Mouse (Mus musculus) spleen, adult 2 months (tissue): ENCODE results near the gene Man2b2. TPM values are rescaled to one million over a fixed set of nuclear protein-coding genes. Genes with fewer than 3 reads are reported as not detected.

ENCODE experiments used
- DNase-seq, 2 experiments: peaks; one replicate each; pipeline versions ENCODE4 v3.0.0 to v3.0.0-alpha.2; 2012 to 2021; ENCODE audit warnings: low spot score in 2 of 2, low read depth in 1 of 2
- H3K27ac ChIP-seq: fragments of 200-500 bp; 2 replicates; pipeline ENCODE4 v1.5.1; 2012; ENCODE audit warnings: low read length, inconsistent platforms; ENCODE audit not compliant: insufficient read depth
- H3K27me3 ChIP-seq: fragments of 200-500 bp; 2 replicates; pipeline ENCODE4 v1.6.1; 2012; ENCODE audit warnings: mild to moderate bottlenecking, moderate library complexity, low read length, inconsistent platforms; ENCODE audit not compliant: control insufficient read depth, insufficient read depth
- H3K36me3 ChIP-seq: fragments of 200-500 bp; 2 replicates; pipeline ENCODE4 v1.6.1; 2012; ENCODE audit warnings: mild to moderate bottlenecking, low read length, inconsistent platforms; ENCODE audit not compliant: control insufficient read depth, insufficient read depth
- H3K4me1 ChIP-seq: fragments of 200-500 bp; 2 replicates; pipeline ENCODE4 v1.6.1; 2011; ENCODE audit warnings: inconsistent platforms; ENCODE audit not compliant: control insufficient read depth, insufficient read depth, insufficient read length
- H3K4me3 ChIP-seq: fragments of 200-500 bp; 2 replicates; pipeline ENCODE4 v1.5.1; 2011; ENCODE audit warnings: mild to moderate bottlenecking, inconsistent platforms; ENCODE audit not compliant: insufficient read depth, insufficient read length; ENCODE audit errors: extremely low read depth
- CTCF ChIP-seq: fragments of 200-500 bp; IDR thresholded peaks from 2 replicates; pipeline ENCODE4 v1.5.1; 2011; ENCODE audit warnings: mild to moderate bottlenecking, inconsistent platforms; ENCODE audit not compliant: insufficient read depth, insufficient read length, insufficient replicate concordance; ENCODE audit errors: extremely low read depth
- POLR2A ChIP-seq: fragments of 200-500 bp; IDR thresholded peaks from 2 replicates; pipeline ENCODE4 v1.6.1; 2011; ENCODE audit warnings: low read depth, low read length, inconsistent platforms
- WGBS: fragments of 180-500 bp; shearing (Covaris S2); methylation state at CpG from one replicate; pipeline ENCODE4 v1.1.7; 2018; 5-methylcytosine and 5-hydroxymethylcytosine counted together
- polyA plus RNA-seq: library from polyadenylated mRNA; depleted of rRNA; stranded (reverse); fragments of >200 nt; gene quantifications from 2 replicates; pipeline ENCODE4 v1.2.3, GENCODE M21; 2012

Gene Man2b2
- polyA plus RNA-seq, 1 experiment, result 75.2 TPM

- TF ChIP-seq CTCF, result no peak
- TF ChIP-seq POLR2A, result no peak
- H3K4me1 ChIP-seq, result no peaks in the 10 kb centered on the region
- H3K27me3 ChIP-seq, result no peaks in the 10 kb centered on the region
- DNase-seq, result no peak
- 89% methylated on average over 7 of the region's 7 CpGs for WGBS
- no peak overlapping the region for H3K4me3 ChIP-seq
- no peak overlapping the region for H3K27ac ChIP-seq
- H3K36me3 ChIP-seq, result no peaks in the 10 kb centered on the region
These were observed 26.1 kb upstream of the Man2b2 start for GRCm38 (mm10) chr5:36856529-36856928.

GRCm38 (mm10) chr5:36855180-36855579 is 24.7 kb upstream of the Man2b2 start:
- Histone ChIP-seq H3K27ac (no peak overlapping the region), H3K4me1 (no peaks in the 10 kb centered on the region), H3K36me3 (no peaks in the 10 kb centered on the region), H3K4me3 (no peak overlapping the region), H3K27me3 (no peaks in the 10 kb centered on the region)
- no peak for DNase-seq
- WGBS, result 81% methylated on average over 3 of the region's 3 CpGs
- TF ChIP-seq CTCF, result no peak
- no peak for TF ChIP-seq POLR2A

GRCm38 (mm10) chr5:36851572-36851971 is 21.1 kb upstream of the Man2b2 start:
- Histone ChIP-seq H3K4me1 (no peaks in the 10 kb centered on the region), H3K27me3 (no peaks in the 10 kb centered on the region), H3K36me3 (no peaks in the 10 kb centered on the region), H3K4me3 (no peak overlapping the region), H3K27ac (no peak overlapping the region)
- no peak for DNase-seq
- TF ChIP-seq CTCF (no peak), POLR2A (no peak)
- WGBS, result 63% methylated on average over 4 of the region's 4 CpGs

- no peak for DNase-seq
- H3K27me3 ChIP-seq, result no peaks in the 10 kb centered on the region
- no peak overlapping the region for H3K27ac ChIP-seq
- no peak overlapping the region for H3K4me3 ChIP-seq
- no peaks in the 10 kb centered on the region for H3K4me1 ChIP-seq
- H3K36me3 ChIP-seq, result no peaks in the 10 kb centered on the region
- 76% methylated on average over 10 of the region's 10 CpGs for WGBS
- no peak for TF ChIP-seq CTCF
- no peak for TF ChIP-seq POLR2A
These were observed 14.0 kb upstream of the Man2b2 start for GRCm38 (mm10) chr5:36844490-36844889.

- Histone ChIP-seq H3K4me1 (no peaks in the 10 kb centered on the region), H3K36me3 (no peaks in the 10 kb centered on the region), H3K27me3 (no peaks in the 10 kb centered on the region), H3K4me3 (no peak overlapping the region), H3K27ac (no peak overlapping the region)
- WGBS, result 76% methylated on average over 1 of the region's 1 CpGs
- TF ChIP-seq POLR2A (no peak), CTCF (no peak)
- no peak for DNase-seq
These were observed 11.2 kb upstream of the Man2b2 start for GRCm38 (mm10) chr5:36841701-36842100.

- Histone ChIP-seq H3K27me3 (no peaks in the 10 kb centered on the region), H3K36me3 (no peaks in the 10 kb centered on the region), H3K4me1 (no peaks in the 10 kb centered on the region), H3K27ac (no peak overlapping the region), H3K4me3 (no peak overlapping the region)
- DNase-seq, result no peak
- no peak for TF ChIP-seq POLR2A
- no peak for TF ChIP-seq CTCF
- WGBS, result 73% methylated on average over 7 of the region's 7 CpGs
These were observed 9.6 kb upstream of the Man2b2 start for GRCm38 (mm10) chr5:36840092-36840491.

- H3K4me3 ChIP-seq, result no peak overlapping the region
- TF ChIP-seq POLR2A, result no peak
- no peak for TF ChIP-seq CTCF
- WGBS, result 78% methylated on average over 8 of the region's 8 CpGs
- H3K36me3 ChIP-seq, result no peaks in the 10 kb centered on the region
- H3K4me1 ChIP-seq, result no peaks in the 10 kb centered on the region
- no peak overlapping the region for H3K27ac ChIP-seq
- no peaks in the 10 kb centered on the region for H3K27me3 ChIP-seq
- DNase-seq, result no peak
These were observed 9.1 kb upstream of the Man2b2 start for GRCm38 (mm10) chr5:36839602-36840001.

- no peaks in the 10 kb centered on the region for H3K4me1 ChIP-seq
- H3K36me3 ChIP-seq, result no peaks in the 10 kb centered on the region
- no peak for DNase-seq
- no peak for TF ChIP-seq POLR2A
- no peak for TF ChIP-seq CTCF
- no peaks in the 10 kb centered on the region for H3K27me3 ChIP-seq
- no peak overlapping the region for H3K27ac ChIP-seq
- WGBS, result 90% methylated on average over 2 of the region's 2 CpGs
- H3K4me3 ChIP-seq, result no peak overlapping the region
These were observed 8.6 kb upstream of the Man2b2 start for GRCm38 (mm10) chr5:36839032-36839431.
